Mouse (Mus musculus) inflammation-experienced regulatory T-cells, adult 16 weeks (primary cell): ENCODE measurements around the gene Avpr1b. TPM values are rescaled to one million over a fixed set of nuclear protein-coding genes. Genes with fewer than 3 reads are reported as not detected.

Source experiments
- polyA plus RNA-seq: library from polyadenylated mRNA; unstranded; fragments of 100-300 nt; shearing (Covaris generic); gene quantifications from one replicate; pipeline ENCODE4 v1.2.1, GENCODE M21; 2017

The Avpr1b gene
- polyA plus RNA-seq = not detected

DNA sequence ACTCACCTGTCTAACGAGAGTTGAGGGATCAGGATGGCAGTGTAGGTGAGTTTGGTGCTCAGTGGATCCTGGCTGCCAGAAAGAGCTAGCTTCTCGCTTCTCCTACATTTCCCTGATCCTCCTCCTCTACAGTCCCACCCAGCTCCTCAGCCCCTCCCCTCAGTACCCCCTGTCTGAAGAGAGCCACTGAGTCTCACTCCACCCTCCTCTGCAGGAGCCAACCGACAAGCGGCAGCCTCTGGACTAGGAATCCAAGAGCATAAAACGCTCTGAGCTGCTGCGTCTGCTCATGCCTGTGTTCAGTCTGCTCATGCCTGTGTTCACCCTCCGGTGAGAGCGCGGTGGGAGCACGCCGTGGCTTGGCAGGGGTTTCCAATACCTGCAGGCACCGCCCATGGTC lies at the start of gene Avpr1b:
Gene Avpr1b, plus strand, starts transcription at position 335 of the 400 bp plus-strand sequence.

DNA sequence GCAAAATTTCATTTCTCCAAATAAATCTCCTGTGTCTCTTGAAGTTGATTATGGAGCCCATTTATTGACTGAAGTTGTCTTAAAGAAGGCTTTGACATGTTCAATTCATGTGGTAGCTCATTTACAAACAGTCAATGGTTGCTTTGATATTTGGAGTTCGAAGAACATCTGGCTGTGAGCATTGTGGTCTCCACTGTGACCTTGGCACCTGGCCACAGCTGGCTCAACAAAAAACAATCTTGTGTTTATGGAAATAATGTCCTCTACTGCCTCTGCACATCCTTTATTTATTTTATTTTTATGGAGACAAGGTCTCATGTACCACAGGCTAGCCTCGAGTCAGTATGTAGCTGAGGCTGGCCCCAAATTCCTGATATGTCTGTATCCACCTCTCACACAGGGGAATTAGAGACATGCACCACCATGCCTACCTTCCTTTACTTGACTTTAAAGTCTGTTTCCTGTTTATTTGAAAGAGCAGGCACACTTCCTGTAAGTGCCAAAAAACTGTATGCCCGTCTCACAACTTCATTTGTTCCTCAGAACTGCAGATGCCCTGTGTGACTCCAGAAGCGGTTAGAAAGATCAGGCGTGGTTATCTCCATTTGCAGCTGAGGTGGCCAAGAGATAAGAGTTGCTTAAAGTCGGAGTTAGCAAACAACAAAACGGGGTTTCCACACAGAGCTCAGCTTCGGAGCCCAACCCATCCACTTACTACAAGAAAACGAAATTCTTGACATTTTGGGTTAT lies 38.9 kb downstream of the Avpr1b start, which contains the start of gene Ctse:
Gene Ctse, plus strand, starts transcription at position 516 of the 750 bp plus-strand sequence.

Other genes with a start within 250 kb of the Avpr1b start
- 47.6 TPM for gene Srgap2, start 71.9 kb upstream of the Avpr1b start, polyA plus RNA-seq
- 1.3 TPM for gene Fam72a, start 71.3 kb upstream of the Avpr1b start, polyA plus RNA-seq
- 24.4 TPM for gene Ctse, start 39.1 kb downstream of the Avpr1b start, polyA plus RNA-seq
- not detected for gene Rab7b, start 89.5 kb downstream of the Avpr1b start, polyA plus RNA-seq
- gene Slc26a9, start 144.8 kb downstream of the Avpr1b start, polyA plus RNA-seq = not detected
- not detected for gene Pm20d1, start 198.1 kb downstream of the Avpr1b start, polyA plus RNA-seq
- 60.8 TPM for gene Slc41a1, start 228.3 kb downstream of the Avpr1b start, polyA plus RNA-seq